Mouse (Mus musculus) MEL (cell line): ENCODE measurements around the gene Gm12166. TPM values are rescaled to one million over a fixed set of nuclear protein-coding genes. Genes with fewer than 3 reads are reported as not detected.
A peak's percentile ranks its signal among the peaks of the same experiment; 100 is the strongest.

Source experiments
- DNase-seq: peaks from one replicate; pipeline ENCODE4 v3.0.0; 2011; ENCODE audit warnings: low read depth, low spot score
- H3K27ac ChIP-seq: 2 replicates; pipeline ENCODE4 v1.5.1; 2012; ENCODE audit warnings: low read depth, mild to moderate bottlenecking, control low read depth, low read length, moderate library complexity; ENCODE audit not compliant: control insufficient read depth
- H3K27me3 ChIP-seq, 2 experiments: fragments of 150-350 bp in 1 of 2; sonication (generic) in 1 of 2; 2 replicates each; pipeline ENCODE4 v1.6.1; 2012; ENCODE audit warnings: low read length in 2 of 2, mild to moderate bottlenecking in 2 of 2, improper control_type of control experiment in 1 of 2, moderate library complexity in 1 of 2; ENCODE audit not compliant: insufficient read depth in 2 of 2, control insufficient read depth in 1 of 2
- H3K36me3 ChIP-seq, 2 experiments: 2 replicates each; pipeline ENCODE4 v1.6.1; 2012 to 2014; ENCODE audit warnings: low read length in 2 of 2, improper control_type of control experiment in 1 of 2, inconsistent platforms in 1 of 2, mild to moderate bottlenecking in 1 of 2; ENCODE audit not compliant: insufficient read depth in 2 of 2, control insufficient read depth in 1 of 2
- H3K4me1 ChIP-seq, 2 experiments: fragments of 150-350 bp in 1 of 2; sonication (generic) in 1 of 2; 2 replicates each; pipeline ENCODE4 v1.6.1; 2012; ENCODE audit warnings: low read length in 2 of 2, improper control_type of control experiment in 1 of 2, mild to moderate bottlenecking in 1 of 2; ENCODE audit not compliant: insufficient read depth in 2 of 2, control insufficient read depth in 1 of 2
- H3K4me3 ChIP-seq, 2 experiments: fragments of 150-350 bp in 1 of 2; sonication (generic) in 1 of 2; 2 replicates each; pipeline ENCODE4 v1.5.1; 2012; ENCODE audit warnings: low read depth in 2 of 2, low read length in 2 of 2, mild to moderate bottlenecking in 2 of 2, moderate library complexity in 2 of 2, control low read depth in 1 of 2, improper control_type of control experiment in 1 of 2; ENCODE audit not compliant: control insufficient read depth in 1 of 2, insufficient read depth in 1 of 2
- H3K79me2 ChIP-seq: 2 replicates; pipeline ENCODE4 v1.6.1; 2012; ENCODE audit warnings: mild to moderate bottlenecking, low read length, moderate library complexity; ENCODE audit not compliant: control insufficient read depth, poor library complexity, insufficient read depth
- H3K9ac ChIP-seq: 2 replicates; pipeline ENCODE4 v1.6.1; 2012; ENCODE audit warnings: low read depth, mild to moderate bottlenecking, control low read depth, low read length, moderate library complexity; ENCODE audit not compliant: control insufficient read depth, poor library complexity, severe bottlenecking
- H3K9me3 ChIP-seq: fragments of 150-350 bp; sonication (generic); replicated peaks from 2 replicates; pipeline ENCODE4 v1.6.1; 2012; ENCODE audit warnings: mild to moderate bottlenecking, low read length, improper control_type of control experiment, moderate library complexity; ENCODE audit not compliant: insufficient read depth
- BHLHE40 ChIP-seq: IDR thresholded peaks from 2 replicates; pipeline ENCODE4 v1.6.1; 2012; ENCODE audit warnings: low read depth, mild to moderate bottlenecking, inconsistent platforms, low read length, improper control_type of control experiment, borderline replicate concordance
- CHD1 ChIP-seq: IDR thresholded peaks from 2 replicates; pipeline ENCODE4 v1.6.1; 2012; ENCODE audit warnings: low read depth, mild to moderate bottlenecking, inconsistent platforms, low read length, improper control_type of control experiment
- ELF1 ChIP-seq: IDR thresholded peaks from 2 replicates; pipeline ENCODE4 v1.6.1; 2014; ENCODE audit warnings: low read depth, mild to moderate bottlenecking, inconsistent platforms, low read length, improper control_type of control experiment, moderate library complexity
- EP300 ChIP-seq, 2 experiments: IDR thresholded peaks; 2 replicates each; pipeline ENCODE4 v1.6.1; 2011; ENCODE audit warnings: improper control_type of control experiment in 2 of 2, low read length in 2 of 2, low read depth in 1 of 2, mild to moderate bottlenecking in 1 of 2
- ETS1 ChIP-seq: IDR thresholded peaks from 2 replicates; pipeline ENCODE4 v1.6.1; 2012; ENCODE audit warnings: low read depth, mild to moderate bottlenecking, inconsistent platforms, low read length, improper control_type of control experiment, moderate library complexity
- GATA1 ChIP-seq: IDR thresholded peaks from 2 replicates; pipeline ENCODE4 v1.6.1; 2011; ENCODE audit warnings: low read depth, low read length, improper control_type of control experiment
- HCFC1 ChIP-seq: IDR thresholded peaks from 2 replicates; pipeline ENCODE4 v1.6.1; 2012; ENCODE audit warnings: low read depth, mild to moderate bottlenecking, inconsistent platforms, low read length, improper control_type of control experiment, moderate library complexity
- JUND ChIP-seq: IDR thresholded peaks from 2 replicates; pipeline ENCODE4 v1.6.1; 2011; ENCODE audit warnings: low read depth, mild to moderate bottlenecking, improper control_type of control experiment, low read length
- MAFK ChIP-seq: IDR thresholded peaks from 2 replicates; pipeline ENCODE4 v1.6.1; 2011; ENCODE audit warnings: low read depth, mild to moderate bottlenecking, low read length, improper control_type of control experiment, borderline replicate concordance
- MAX ChIP-seq: IDR thresholded peaks from 2 replicates; pipeline ENCODE4 v1.6.1; 2011; ENCODE audit warnings: low read length, improper control_type of control experiment
- MEF2A ChIP-seq: IDR thresholded peaks from 2 replicates; pipeline ENCODE4 v1.6.1; 2014; ENCODE audit warnings: low read depth, mild to moderate bottlenecking, inconsistent platforms, low read length, improper control_type of control experiment; ENCODE audit not compliant: poor library complexity, insufficient replicate concordance, severe bottlenecking; ENCODE audit errors: extremely low read depth
- MXI1 ChIP-seq: IDR thresholded peaks from 2 replicates; pipeline ENCODE4 v1.6.1; 2011; ENCODE audit warnings: mild to moderate bottlenecking, low read depth, low read length, improper control_type of control experiment
- RAD21 ChIP-seq: IDR thresholded peaks from 2 replicates; pipeline ENCODE4 v1.6.1; 2011; ENCODE audit warnings: mild to moderate bottlenecking, low read depth, low read length, improper control_type of control experiment
- RCOR1 ChIP-seq: IDR thresholded peaks from 2 replicates; pipeline ENCODE4 v1.6.1; 2012; ENCODE audit warnings: low read depth, mild to moderate bottlenecking, inconsistent platforms, low read length, improper control_type of control experiment
- SIN3A ChIP-seq: IDR thresholded peaks from 2 replicates; pipeline ENCODE4 v1.6.1; 2012; ENCODE audit warnings: low read length, improper control_type of control experiment, inconsistent platforms
- SMC3 ChIP-seq: IDR thresholded peaks from 2 replicates; pipeline ENCODE4 v1.6.1; 2011; ENCODE audit warnings: low read depth, low read length, improper control_type of control experiment
- TAL1 ChIP-seq: IDR thresholded peaks from 2 replicates; pipeline ENCODE4 v1.6.1; 2012; ENCODE audit warnings: mild to moderate bottlenecking, inconsistent platforms, low read length, moderate library complexity, mixed read lengths
- TBP ChIP-seq: IDR thresholded peaks from 2 replicates; pipeline ENCODE4 v1.8.0; 2011; ENCODE audit warnings: low read depth, low read length, improper control_type of control experiment
- TCF12 ChIP-seq: IDR thresholded peaks from 2 replicates; pipeline ENCODE4 v1.6.1; 2014; ENCODE audit warnings: low read depth, mild to moderate bottlenecking, inconsistent platforms, low read length, improper control_type of control experiment, moderate library complexity
- UBTF ChIP-seq: IDR thresholded peaks from 2 replicates; pipeline ENCODE4 v1.6.1; 2012; ENCODE audit warnings: low read depth, mild to moderate bottlenecking, inconsistent platforms, low read length, improper control_type of control experiment, moderate library complexity, borderline replicate concordance; ENCODE audit not compliant: insufficient read depth
- ZKSCAN1 ChIP-seq: IDR thresholded peaks from 2 replicates; pipeline ENCODE4 v1.6.1; 2012; ENCODE audit warnings: low read depth, mild to moderate bottlenecking, inconsistent platforms, low read length, improper control_type of control experiment, moderate library complexity
- ZMIZ1 ChIP-seq: IDR thresholded peaks from 2 replicates; pipeline ENCODE4 v1.6.1; 2012; ENCODE audit warnings: low read depth, mild to moderate bottlenecking, inconsistent platforms, low read length, improper control_type of control experiment, moderate library complexity
- polyA plus RNA-seq, 2 experiments: library from polyadenylated mRNA; stranded (reverse) in 1 of 2; unstranded in 1 of 2; fragments of >175 nt in 1 of 2; fragments of >200 nt in 1 of 2; gene quantifications; 2 replicates each; pipeline versions ENCODE4 v1.2.1 to v1.2.4; 2012; ENCODE audit warnings: low replicate concordance in 2 of 2, low read depth in 1 of 2; ENCODE audit not compliant: insufficient read length in 2 of 2, insufficient read depth in 1 of 2, missing spikeins in 1 of 2
- total RNA-seq: library from RNA; depleted of rRNA; stranded (reverse); fragments of 300-350 nt; gene quantifications from 2 replicates; pipeline ENCODE4 v1.2.3, GENCODE M21; 2012

The Gm12166 gene
- total and polyA plus RNA-seq, 3 experiments, result 4.1 to 6.8 TPM; not detected in 1

DNA sequence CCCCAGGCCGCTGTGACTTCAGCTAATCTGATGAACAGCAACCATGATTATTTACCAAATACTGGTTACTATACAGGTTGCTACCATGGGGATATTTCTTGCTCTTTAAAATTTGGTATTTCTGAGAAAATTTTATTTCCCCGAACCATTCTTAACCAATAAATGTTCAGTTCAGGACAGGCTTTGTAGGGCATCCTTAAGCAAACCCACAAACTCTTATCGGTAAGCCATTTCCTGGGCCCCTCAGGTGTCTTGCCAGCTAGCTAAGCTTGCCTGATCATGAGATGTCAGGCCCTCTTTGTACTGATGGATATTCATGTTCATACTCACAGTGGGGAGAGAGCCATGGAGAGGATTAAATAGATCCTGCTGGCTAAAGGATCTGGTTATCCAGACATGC lies 34.3 kb upstream of the Gm12166 start (continued):
- TF ChIP-seq MEF2A (0 out of 2 replicates have a peak, but pooled peaks have one; percentile 22), TCF12 (peak; percentile 65), BHLHE40 (no peak), ZMIZ1 (no peak), RAD21 (no peak), MAX (no peak), ZKSCAN1 (no peak), SIN3A (no peak; the same call in 1 of the 2 replicates), JUND (no peak), MAFK (0 out of 2 replicates have a peak, but pooled peaks have one; percentile 16), GATA1 (peak; percentile 91), TBP (0 out of 2 replicates have a peak, but pooled peaks have one; percentile 19), HCFC1 (no peak), SMC3 (no peak), ELF1 (no peak), CHD1 (no peak), EP300 (IDR thresholded peaks at IDR 0.05; ENCODE audit: low read depth in 1 of 2, low read length in 2 of 2) (peak; percentile 79 to 88; a peak in 3 of 4 replicates), MXI1 (no peak; the same call in 1 of the 2 replicates), RCOR1 (peak; percentile 83), TAL1 (no peak), UBTF (no peak)
- TF ChIP-seq, all 39 proteins: peak for 8

DNA sequence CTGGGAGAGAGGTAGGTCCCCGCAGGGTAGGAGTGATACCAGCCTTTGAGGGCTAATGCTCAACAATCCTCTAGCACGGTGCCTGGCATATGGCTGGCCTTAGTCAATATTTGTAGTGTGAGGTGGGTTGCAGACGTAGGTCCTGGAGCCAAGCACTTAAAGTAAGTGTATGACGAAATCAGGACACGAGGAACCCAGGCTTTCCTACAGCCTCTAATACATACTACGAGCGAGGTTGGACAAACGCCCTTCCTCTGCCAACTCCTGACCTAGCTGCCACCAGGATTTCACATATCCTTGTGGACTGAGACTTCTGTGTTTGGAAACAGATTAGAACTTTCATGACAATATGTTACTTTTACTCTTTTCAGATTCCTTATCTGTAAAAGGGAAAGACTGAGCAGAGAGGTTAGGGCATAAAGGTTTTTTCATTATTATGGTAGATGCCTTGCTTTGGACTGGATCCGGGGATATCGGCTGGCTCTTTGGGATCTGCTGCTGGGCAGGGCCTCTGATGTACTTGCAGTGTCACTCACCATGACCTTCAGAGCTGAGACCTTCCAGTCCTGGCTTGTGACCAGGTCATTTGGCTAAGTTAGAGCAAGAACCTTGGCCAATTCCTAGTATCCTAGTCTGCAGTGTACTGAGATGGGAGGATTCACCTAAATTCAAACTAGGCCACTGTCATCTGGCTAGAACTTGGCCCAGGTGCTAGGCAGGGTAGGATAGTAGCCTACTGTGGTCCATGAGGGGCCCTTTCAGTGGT lies 33.5 kb upstream of the Gm12166 start:
- peaks cover 46 to 58% of the 10 kb centered on the region in 2 experiments for H3K4me1 ChIP-seq
- no peak for DNase-seq
- no peak overlapping the region for H3K9ac ChIP-seq
- TF ChIP-seq GATA1 (0 out of 2 replicates have a peak, but pooled peaks have one; percentile 2), ETS1 (no peak)
- no peak overlapping the region for H3K4me3 ChIP-seq
- peaks cover 0 to 50% of the 10 kb centered on the region in 2 experiments; a peak in 2 of 4 replicates for H3K36me3 ChIP-seq
- H3K9me3 ChIP-seq, result no peaks in the 10 kb centered on the region
- no peaks in the 10 kb centered on the region for H3K27me3 ChIP-seq
- no peak overlapping the region for H3K27ac ChIP-seq
- no peaks in the 10 kb centered on the region for H3K79me2 ChIP-seq
